Mouse (Mus musculus) CH12F3 (cell line): ENCODE measurements around the gene Rcbtb2.

Experiments used
- in situ Hi-C: fragments of 300-500 bp; cut with MboI; formaldehyde crosslinking; loops from 2 replicates; pipeline ENCODE4 v1.14.3; 2020; ENCODE audit warnings: low sequenced_read_pairs

Rcbtb2 gene

DNA sequence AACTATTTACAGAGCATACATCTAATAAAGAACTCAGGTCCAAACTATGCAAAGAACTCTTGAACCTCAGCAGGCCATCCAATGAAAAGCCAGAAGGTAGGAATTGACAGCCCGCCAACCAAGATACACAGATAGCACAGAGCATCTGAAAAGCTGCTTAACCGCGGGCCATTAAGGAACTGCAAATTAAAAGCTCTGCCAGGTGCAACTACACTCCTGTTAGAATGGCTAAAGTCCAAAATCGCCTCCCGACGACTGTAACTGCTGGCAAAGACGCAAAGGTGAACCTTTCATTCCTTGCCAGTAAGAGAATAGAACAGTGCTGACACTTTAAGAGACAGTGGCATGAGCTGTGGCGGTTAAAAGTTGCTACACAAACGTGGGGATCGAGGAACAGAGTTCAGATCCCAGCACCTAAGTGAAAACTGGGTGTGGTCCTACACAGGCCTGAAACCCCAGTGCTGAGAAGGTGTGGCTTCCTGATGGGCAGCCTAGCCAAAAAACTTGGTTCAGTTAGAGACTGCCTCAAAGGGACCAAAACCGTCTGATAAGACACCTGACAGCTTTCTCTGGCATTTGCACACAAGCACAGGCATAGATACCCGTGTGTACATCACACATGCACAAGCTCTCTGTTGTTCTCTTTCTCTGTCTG, 10.5 kb upstream of the Rcbtb2 start:
- in situ Hi-C loops = loop anchor here (25.0 kb wide), 1 partner anchor 375 kb away; no protein-coding TSS in a partner anchor

DNA sequence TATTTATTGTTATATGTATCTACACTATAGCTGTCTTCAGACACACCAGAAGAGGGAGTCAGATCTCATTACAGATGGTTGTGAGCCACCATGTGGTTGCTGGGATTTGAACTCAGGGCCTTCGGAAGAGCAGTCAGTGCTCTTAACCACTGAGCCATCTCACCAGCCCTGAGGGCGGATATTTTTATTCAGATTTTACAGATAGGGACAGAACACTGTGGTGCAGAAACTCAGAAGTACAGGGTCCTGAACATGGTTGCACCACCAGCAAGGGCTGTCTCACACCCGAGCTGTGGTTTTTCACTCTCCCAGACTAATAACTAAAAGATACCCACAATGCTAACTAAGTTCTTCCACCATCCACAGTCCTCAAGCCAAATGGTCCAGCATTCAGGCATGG, 7.9 kb upstream of the Rcbtb2 start:
- in situ Hi-C loops = loop anchor here (25.0 kb wide), 1 partner anchor 372 kb away; no protein-coding TSS in a partner anchor

DNA sequence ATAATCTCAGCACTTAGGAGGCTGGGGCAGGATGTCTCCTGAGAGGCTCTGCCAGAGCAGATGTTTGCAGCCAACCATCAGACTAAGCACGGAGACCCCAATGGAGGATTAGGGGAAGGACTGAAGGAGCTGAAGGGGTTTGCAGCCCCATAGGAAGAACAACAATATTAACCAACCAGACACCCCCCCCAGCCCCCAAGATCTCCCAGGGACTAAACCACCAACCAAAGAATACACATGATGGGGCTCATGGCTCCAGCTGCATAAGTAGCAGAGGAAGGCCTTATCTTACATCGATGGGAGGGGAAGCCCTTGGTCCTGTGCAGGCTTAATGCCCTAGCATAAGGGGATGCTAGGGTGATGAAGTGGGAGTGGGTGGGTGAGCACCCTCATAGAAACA, 6.5 kb upstream of the Rcbtb2 start:
- in situ Hi-C loops = loop anchor here (25.0 kb wide), 1 partner anchor 371 kb away; no protein-coding TSS in a partner anchor

DNA sequence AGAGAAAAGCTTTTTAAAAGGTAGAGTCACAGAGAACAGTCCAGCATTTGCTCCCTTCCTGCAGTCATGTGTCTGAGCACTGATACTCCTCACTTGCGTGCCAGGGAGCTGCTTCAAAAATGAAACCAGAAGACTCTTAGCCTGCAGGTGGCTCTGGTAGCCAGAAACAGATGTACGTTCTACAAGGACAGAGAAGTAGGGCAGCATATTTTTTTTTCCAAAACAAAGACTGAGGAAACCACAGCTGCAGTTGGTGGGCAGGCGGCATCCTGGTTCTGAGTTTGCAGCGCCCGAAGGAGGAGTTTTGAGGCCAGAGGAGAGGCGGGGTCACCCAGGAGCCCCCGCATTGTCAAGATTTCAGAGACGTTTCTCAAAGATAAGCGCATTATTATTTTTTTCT, 5.9 kb upstream of the Rcbtb2 start:
- in situ Hi-C loops = loop anchor here (25.0 kb wide), 1 partner anchor 370 kb away; no protein-coding TSS in a partner anchor

DNA sequence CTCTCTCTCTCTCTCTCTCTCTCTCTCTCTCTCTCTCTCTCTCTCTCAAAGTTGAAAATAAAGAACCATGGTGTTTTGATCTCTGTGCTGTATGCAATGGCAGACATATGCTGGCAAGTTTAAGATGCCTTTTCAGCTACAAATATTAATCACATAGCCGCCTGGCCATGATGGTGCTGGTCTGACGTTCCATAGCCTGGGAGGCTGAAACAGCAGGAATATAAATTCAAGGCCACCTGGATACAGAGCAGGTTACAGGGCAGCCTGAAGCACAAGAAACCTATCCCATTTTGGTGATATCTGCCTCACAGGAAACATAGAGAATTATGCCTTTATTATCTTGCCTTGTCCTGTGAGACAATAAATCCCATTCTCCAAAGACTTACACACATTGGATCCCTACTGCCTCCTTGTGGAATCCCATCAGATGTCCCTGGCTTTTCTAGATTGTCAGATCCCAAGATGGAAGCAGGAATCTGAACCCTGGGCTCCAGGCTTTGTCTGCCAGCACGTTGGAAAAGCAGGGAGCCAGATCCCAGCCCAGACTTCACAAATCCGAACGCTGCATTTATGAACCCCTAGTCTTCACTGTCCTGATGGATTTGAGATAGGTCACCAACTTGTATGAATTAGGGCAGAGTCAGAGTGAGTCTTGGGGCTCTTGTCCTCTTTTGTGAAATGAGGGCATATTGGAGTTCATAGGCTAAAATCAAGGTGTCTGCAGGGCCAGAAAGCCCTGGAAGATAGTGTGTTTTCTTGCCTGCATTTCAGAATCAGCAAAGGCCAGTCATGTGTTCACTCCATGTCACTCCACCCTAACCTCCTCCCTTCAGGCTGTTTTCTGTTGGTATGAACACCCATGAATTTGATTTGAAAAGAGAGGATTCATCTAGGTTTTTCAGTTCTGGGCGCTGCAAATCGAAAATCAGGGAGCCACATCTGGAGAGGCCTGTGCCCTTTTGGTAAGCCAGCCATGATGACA, 5.1 kb upstream of the Rcbtb2 start:
- in situ Hi-C loops = loop anchor here (25.0 kb wide), 1 partner anchor 370 kb away; no protein-coding TSS in a partner anchor

DNA sequence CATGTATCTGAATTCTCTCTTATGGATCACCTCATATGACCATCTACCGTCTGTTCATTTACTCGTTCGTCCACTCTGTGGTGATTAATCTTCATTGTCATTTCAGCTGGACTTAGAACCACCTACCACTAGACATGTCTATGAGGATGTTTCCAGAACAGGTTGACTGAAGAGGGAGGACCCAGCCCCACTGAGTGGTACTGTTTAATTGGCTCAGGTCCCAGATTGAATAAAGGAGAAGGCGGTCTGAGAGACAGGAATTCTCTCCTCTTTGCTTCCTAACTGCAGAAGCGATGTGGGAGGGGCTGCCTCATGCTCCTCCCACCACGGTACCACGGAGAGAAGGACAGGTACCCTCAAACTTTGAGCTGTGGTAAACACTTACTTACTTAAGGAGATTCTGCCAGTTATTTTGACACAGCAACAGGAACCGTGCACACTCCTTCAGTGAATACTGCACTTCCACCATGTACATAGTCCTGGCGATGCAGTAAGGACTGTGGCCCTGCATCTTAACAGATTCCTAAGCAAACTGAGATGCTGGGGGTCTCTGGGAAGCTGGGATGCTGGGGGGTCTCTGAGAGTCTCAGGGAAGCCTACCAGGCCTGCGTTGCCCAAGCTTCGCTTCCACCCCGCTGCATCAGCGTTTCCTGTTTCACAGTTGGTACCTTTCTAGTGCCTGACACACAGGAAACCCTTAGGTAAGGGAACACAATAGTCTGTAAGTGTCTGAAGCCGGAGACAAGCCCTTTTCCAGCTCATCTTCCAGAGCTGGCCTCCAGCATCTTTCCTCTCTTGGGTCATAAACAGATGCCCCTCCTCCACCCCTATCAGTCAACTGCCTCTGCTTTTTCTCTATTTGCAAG, 4.1 kb upstream of the Rcbtb2 start:
- in situ Hi-C loops = loop anchor here (25.0 kb wide), 1 partner anchor 369 kb away; no protein-coding TSS in a partner anchor

DNA sequence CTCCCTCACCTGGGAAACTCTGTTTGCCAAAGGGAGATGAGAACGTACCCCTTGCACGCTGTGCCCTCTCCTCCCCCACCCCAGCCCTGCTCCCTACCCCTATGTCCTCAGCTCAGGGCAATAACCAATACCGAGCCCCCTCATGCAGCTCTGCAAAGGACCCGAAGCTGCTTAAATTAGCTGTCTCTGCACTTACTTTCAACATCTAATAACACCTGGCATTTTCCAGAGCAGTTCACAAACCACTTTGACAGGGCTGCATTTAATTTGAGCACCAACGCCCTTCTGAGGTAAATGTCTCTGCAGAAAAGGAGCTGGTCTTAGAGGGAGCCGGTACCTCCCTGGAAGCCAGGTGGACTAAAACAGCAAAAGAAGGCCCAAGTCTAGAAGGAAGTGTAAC, 3.4 kb upstream of the Rcbtb2 start:
- in situ Hi-C loops = loop anchor here (25.0 kb wide), 1 partner anchor 368 kb away; no protein-coding TSS in a partner anchor

DNA sequence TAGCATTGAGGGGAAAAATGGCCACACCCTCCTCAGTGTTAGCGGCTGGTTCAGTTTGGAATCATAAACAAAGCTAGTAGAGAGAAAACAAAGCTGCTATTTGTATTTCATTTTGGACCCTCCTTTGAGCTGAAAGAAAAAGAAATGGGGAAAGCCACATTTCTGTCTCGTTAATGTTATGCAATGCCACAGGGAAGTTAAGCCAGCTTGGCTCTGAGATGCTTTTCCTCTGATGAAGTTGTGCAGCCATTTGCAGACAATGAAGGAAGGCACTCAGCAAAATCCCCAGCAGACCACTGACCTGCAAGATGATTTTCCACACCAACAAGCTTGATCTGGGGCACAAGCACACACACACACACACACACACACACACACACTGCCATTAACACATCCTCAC, 2.9 kb upstream of the Rcbtb2 start:
- in situ Hi-C loops = loop anchor here (25.0 kb wide), 1 partner anchor 367 kb away; no protein-coding TSS in a partner anchor

DNA sequence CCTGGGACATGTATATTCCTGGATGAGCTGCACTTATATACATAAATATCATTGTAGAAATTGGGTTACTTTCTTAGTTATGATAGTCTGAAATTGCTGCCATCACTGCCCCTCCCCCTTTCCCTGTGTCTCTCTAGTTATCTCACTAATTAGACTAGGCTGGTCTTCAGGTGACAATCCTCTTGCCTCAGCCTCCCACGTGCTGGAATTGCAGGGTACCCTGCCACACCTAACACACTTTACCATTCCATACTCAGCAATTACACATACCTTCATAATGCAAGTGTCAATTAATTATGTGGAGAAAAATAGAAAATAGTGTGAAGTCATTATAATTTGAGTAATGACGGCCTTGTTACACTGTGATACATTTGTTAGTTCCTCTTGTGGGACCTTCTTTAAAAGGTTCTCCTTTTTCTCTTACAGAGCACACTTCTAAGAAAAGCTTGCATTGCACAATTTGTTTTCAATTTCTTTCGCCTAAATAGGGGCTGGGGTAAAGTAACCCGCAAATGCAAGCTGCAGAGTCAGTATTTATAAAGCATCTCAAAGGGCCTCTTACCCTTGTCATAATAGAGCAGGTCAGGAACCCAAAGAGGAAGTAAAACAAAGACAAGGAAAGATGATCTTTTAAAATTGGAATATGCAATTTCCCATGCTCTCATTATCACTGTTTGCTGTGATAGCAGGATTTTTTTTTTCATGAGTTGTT, 470 bp upstream of the Rcbtb2 start:
- in situ Hi-C loops = loop anchor here (25.0 kb wide), 1 partner anchor 365 kb away; no protein-coding TSS in a partner anchor

DNA sequence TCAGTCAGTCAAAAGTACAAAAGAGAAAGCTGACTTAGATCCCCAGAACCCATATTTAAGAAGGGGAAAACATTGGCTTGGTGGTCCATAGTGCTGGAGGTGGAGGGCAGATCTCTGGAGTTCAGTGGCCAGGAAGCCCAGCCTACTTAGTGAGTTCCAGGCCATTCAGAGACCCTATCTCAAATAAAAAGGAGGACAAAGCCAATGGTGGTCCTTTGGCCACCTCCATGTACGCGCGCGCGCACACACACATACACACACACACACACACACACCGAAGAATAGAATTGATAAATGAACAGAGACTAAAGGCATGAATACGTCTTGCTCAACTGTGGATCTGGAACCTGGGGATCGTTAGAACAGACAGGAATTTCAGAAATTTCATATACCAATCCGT, 544 bp downstream of the Rcbtb2 start:
- in situ Hi-C loops = loop anchor here (25.0 kb wide), 1 partner anchor 364 kb away; no protein-coding TSS in a partner anchor

DNA sequence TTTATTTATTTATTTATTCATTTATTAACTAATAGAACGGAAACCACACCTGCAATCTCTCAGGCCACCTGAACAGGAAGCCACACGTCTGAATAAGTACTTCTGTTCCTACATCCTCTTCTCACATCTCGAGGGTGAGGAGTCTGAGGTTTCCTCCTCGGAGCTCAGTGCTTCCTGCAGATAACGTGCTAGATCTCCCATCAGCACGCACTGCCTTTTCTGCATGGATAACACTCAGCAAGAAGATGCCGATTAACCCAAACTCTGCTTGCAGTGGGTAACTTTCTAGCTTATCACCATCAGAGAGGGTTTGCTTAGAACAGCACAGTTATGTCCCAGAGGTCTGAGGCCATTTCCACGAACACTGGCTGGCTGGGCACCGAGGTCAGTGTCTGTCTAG, 949 bp downstream of the Rcbtb2 start:
- in situ Hi-C loops = loop anchor here (25.0 kb wide), 1 partner anchor 364 kb away; no protein-coding TSS in a partner anchor

DNA sequence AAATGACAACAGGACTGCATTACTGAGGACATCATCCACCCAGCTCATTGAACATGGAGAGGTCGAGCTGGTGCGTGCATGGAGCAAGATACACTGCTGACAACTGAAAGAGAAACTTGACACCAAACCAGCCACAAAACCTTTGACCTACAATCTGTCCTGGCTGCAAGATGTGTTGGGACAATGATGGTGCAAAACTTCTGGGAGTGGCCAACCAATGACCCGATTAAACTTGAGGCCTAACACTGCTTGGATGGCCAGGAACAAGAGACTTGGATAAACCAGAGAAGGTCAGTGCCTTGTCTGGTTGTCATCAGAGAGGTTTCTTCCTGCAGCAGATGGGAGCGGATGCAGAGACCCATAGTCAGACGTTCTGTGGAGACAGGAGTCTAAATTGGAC, 7.7 kb downstream of the Rcbtb2 start:
- in situ Hi-C loops = no loop called here

DNA sequence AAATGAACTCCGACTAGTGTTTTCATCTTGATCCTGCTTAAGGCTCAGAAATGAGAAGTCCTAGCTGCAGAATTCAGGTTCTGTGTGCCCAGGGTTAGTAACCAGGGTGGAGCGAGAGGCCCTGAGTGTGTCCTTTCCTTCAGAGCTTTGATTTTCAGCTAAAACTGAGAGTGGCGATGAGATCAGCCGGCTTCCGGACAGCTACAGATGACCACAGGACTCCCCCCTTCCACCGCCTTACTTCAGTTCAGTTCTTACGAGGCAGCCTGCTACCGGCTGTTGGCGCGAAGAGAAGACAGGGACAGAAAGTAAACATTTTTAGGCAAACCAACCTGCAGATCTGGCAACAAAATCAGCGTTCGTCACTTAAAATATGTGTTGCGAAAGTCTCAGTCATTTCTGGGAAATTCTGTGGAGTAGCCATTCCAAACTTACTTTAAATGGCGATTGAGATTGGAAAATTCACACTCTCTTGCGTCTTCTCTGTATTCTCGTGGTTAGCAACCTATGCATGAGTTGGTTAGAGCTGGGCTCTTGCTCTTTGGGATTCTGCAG, 9.1 kb downstream of the Rcbtb2 start:
- in situ Hi-C loops = no loop called here

DNA sequence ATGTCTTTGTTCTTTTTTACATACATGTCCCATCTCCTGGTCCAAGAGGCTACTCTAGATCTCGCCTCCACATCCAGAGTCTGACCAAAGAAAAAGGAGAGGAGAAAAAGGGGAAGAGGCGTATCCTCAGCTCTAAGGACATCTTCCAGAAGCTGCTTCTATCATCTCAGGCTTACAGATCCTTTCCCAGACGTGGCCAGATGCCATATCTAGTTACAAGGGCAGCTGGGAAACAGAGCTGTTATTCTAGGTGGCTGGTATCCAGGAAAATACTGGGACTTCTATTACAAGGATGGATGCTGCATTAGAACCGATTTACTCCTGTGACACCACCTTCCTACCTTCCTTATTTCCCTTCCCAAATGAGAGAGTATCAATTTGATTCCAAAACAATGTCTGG, 9.9 kb downstream of the Rcbtb2 start:
- in situ Hi-C loops = no loop called here

DNA sequence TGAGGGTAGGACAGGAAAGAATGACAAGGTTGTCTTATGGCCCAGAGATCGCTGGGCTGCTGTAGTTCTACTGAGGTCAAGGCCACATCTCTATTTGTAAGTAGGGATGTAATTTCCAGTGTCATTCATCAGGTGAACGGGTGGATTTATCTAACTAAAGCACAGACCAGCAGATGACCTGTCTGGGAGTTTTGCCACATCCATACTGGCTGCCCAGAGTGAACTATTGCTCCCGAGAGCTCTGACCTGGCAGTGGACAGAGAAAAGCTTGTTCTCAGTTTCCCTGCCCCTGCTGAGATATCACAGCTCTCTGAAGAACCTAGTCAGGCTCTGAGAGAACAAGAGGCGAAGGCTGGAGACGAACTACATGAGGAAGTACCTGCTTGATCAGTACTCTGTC, 14.4 kb downstream of the Rcbtb2 start:
- in situ Hi-C loops = no loop called here

DNA sequence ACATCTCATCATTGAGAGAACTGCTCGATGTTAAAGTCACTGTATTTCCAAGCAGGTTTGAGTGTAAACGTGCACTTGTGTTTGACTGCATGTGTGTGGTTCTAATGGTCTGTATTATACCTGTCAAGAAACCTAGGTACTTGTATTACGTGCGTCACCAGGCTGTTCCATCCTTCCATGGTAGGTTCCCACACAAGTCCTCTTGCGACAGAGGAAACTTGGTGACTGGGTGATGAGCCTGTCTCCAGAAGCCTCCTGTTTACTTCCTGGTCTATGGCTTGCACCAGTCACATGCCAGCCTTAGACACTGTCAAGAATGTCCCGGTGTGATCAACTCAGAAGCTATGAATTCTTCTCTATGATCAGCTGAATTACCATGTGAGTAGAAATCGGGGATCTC, 15.6 kb downstream of the Rcbtb2 start:
- in situ Hi-C loops = no loop called here

DNA sequence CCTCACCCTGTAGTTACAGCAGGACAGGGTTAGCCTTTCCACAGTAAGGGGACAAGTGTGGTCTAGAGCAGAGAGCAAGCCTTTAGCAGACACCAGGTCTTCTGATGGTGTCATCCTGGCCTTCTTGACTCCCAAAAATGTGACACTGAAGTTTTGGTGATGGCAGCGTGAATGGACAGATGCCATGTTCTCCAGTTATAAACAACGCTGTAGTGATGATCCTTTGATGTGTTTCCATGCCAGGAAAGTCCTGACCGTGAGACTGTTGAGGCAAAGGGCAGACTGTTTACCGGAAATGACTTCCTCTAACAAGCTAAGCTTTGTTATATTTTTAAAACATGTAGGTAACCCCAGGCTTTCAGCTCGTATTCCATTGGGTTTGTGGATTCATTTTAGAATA, 17.0 kb downstream of the Rcbtb2 start:
- in situ Hi-C loops = no loop called here

DNA sequence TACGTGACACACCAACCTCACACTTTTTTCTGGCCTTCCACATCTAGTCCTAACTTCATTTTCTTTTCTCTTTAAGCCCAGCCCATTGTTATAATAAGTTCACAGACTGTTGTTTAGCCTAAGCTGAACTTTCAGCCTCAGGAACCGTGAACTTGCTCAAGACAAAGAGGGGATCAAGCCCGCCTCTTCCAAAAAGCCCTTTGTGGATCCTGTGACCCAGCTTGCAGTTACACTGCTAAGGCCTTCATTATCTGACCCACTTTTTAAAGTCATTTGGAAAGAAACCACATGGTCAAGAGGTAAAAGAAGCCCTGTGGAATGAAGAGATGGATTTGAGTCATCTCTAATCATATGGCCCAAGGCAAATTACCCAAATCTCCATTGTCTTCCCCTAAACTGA, 19.0 kb downstream of the Rcbtb2 start:
- in situ Hi-C loops = no loop called here

DNA sequence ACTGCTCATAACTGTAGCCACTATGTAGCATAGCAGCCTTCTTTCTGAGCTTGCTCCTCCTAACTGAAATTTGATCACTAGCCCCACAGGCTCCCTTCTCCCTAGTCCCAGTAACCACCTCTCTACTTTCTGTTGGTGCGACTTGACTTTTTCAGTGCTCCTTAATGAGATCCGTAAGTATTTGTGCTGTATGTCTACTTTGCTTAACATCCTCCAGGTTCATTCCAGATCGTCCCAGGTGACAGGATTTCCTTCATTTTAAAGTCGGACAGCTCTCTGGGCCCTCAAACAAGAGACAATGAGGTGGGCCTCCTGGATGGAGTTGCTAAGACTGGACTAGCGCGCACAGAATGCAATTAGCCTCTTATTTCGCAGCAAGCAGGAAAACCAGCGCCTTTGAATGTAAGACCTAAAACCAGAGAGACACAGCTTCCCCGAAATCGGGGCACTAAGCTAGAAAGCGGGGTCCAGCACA, 19.6 kb downstream of the Rcbtb2 start:
- in situ Hi-C loops = no loop called here
